Comparison of ENCODE assay signal across 7 mouse cellular contexts in the genomic region with DNA sequence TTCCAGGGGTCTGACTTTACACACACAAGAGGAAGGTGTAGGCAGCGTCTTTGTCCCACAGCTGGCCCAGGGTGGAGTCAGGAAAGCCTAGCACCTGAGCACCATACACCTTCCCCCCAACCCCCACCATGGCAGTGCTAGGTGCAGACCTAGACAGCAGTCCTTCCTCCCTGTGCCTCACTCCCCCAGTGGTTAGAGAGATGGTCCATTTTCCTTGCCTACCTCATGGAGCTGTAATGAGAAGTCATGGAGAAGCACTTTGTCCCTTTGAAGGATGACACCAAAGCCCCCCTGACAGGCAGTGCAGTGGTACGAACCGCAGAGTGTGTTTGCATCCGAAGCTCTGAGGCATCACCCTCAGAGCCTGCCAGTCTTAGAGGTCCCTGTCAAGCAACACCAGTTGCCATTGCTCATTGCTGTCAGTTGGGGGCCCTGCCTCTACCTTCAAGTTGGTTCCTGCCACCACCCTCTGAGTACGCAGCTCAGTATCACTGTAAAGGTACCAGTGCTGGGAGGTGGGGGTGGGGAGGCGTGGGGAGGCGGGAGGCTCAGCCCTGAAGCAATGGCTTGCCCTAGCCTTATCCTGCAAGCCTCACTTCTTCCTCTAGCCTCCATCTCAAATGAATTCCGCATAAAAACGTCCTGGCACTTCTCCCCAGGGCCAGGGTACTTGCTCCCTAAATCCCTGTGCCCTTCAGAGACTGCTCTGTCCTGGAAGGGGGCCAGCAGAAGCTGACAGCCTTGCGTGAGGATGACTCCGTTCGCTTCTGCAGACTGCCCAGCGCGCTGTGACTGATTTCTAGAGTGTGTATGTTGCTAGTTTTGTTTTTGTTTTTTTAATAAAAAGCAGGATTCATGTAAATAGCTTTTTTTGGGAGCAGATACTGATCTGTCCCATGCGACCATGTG. TPM values are rescaled to one million over a fixed set of nuclear protein-coding genes. Genes with fewer than 3 reads are reported as not detected.
DNase-seq lines count a peak whose midpoint lies in the region; ATAC-seq and TF ChIP-seq lines count a peak whose summit lies in the region.

No protein-coding gene starts in this region.

- no peak for TF ChIP-seq POLR2A in testis, adult 2 months (IDR thresholded peaks at IDR 0.05; ENCODE audit: control insufficient read depth, low read depth, low read length)
- no peak for TF ChIP-seq POLR2A in bone marrow, adult 2 months (IDR thresholded peaks at IDR 0.05; ENCODE audit: borderline replicate concordance, control insufficient read depth, low read depth, low read length)

- peak overlapping the region; percentile 96 for H3K4me3 ChIP-seq in testis, adult 2 months (ENCODE audit: control insufficient read depth, low read depth, low read length)
- H3K4me3 ChIP-seq in bone marrow, adult 2 months (replicated peaks; ENCODE audit: control insufficient read depth, low read depth, low read length) = peak overlapping the region; percentile 83
- peak overlapping the region; percentile 32 for H3K4me3 ChIP-seq in forebrain, embryonic 11.5 days (ENCODE audit: low read depth, low read length)
- H3K4me3 ChIP-seq in kidney, embryonic 14.5 days (ENCODE audit: low read length) = peak overlapping the region; percentile 50
- H3K4me3 ChIP-seq in stomach, embryonic 15.5 days (replicated peaks) = peak overlapping the region; percentile 47

- no peaks in the 10 kb centered on the region for H3K36me3 ChIP-seq in testis, adult 2 months (ENCODE audit: control insufficient read depth, insufficient read depth, low read length)
- H3K36me3 ChIP-seq in forebrain, embryonic 11.5 days (ENCODE audit: control insufficient read depth, insufficient read depth, low read length) = no peaks in the 10 kb centered on the region; the same call in 1 of the 2 replicates
- H3K36me3 ChIP-seq in kidney, embryonic 14.5 days (ENCODE audit: control insufficient read depth, insufficient read depth, low read length) = peaks cover 25% of the 10 kb centered on the region
- H3K36me3 ChIP-seq in stomach, embryonic 15.5 days = peaks cover 12% of the 10 kb centered on the region

- peak overlapping the region; percentile 95 for H3K27ac ChIP-seq in testis, adult 2 months (ENCODE audit: control insufficient read depth, insufficient read depth, low read depth, low read length)
- H3K27ac ChIP-seq in bone marrow, adult 2 months (ENCODE audit: control insufficient read depth, insufficient read depth, low read depth, low read length, poor library complexity) = no peak overlapping the region
- H3K27ac ChIP-seq in forebrain, embryonic 11.5 days (ENCODE audit: low read depth, low read length) = peak overlapping the region; percentile 68; the same call in 1 of the 2 replicates
- H3K27ac ChIP-seq in kidney, embryonic 14.5 days (ENCODE audit: low read depth, low read length) = peak overlapping the region; percentile 88
- H3K27ac ChIP-seq in stomach, embryonic 15.5 days = peak overlapping the region; percentile 90

- H3K27me3 ChIP-seq in testis, adult 2 months (ENCODE audit: control insufficient read depth, insufficient read depth, low read length) = no peaks in the 10 kb centered on the region
- no peaks in the 10 kb centered on the region for H3K27me3 ChIP-seq in forebrain, embryonic 11.5 days (ENCODE audit: control insufficient read depth, insufficient read depth, low read length)
- no peaks in the 10 kb centered on the region for H3K27me3 ChIP-seq in kidney, embryonic 14.5 days (ENCODE audit: control insufficient read depth, insufficient read depth, low read length)
- no peaks in the 10 kb centered on the region for H3K27me3 ChIP-seq in stomach, embryonic 15.5 days (replicated peaks)

- H3K4me1 ChIP-seq in testis, adult 2 months (ENCODE audit: control insufficient read depth, insufficient read depth, low read length) = peaks cover 18% of the 10 kb centered on the region
- H3K4me1 ChIP-seq in bone marrow, adult 2 months (ENCODE audit: control insufficient read depth, insufficient read depth, low read length) = 0 out of 2 replicates have a peak, but pooled peaks cover 1% of the 10 kb centered on the region
- peaks cover 12% of the 10 kb centered on the region for H3K4me1 ChIP-seq in forebrain, embryonic 11.5 days (replicated peaks; ENCODE audit: control insufficient read depth, insufficient read depth, low read length)
- peaks cover 17% of the 10 kb centered on the region for H3K4me1 ChIP-seq in kidney, embryonic 14.5 days (ENCODE audit: control insufficient read depth, insufficient read depth, low read length)
- H3K4me1 ChIP-seq in stomach, embryonic 15.5 days = peaks cover 19% of the 10 kb centered on the region

- WGBS in bone marrow, adult 2 months = 20% methylated on average over 15 of the region's 15 CpGs
- 11% methylated on average over 15 of the region's 15 CpGs for WGBS in forebrain, embryonic 11.5 days
- 9% methylated on average over 15 of the region's 15 CpGs for WGBS in kidney, embryonic 14.5 days
- WGBS in stomach, embryonic 15.5 days = 10% methylated on average over 15 of the region's 15 CpGs

- H3K9ac ChIP-seq in forebrain, embryonic 11.5 days (ENCODE audit: low read length) = peak overlapping the region; percentile 64
- H3K9ac ChIP-seq in kidney, embryonic 14.5 days (ENCODE audit: low read depth, low read length) = peak overlapping the region; percentile 67
- 0 out of 2 replicates have a peak overlapping the region, but pooled peaks have one; percentile 10 for H3K9ac ChIP-seq in stomach, embryonic 15.5 days

- no peak for TF ChIP-seq CTCF in testis, adult 2 months (IDR thresholded peaks at IDR 0.05; ENCODE audit: control insufficient read depth, insufficient read depth, insufficient replicate concordance, low read depth, low read length)
- no peak for TF ChIP-seq CTCF in bone marrow, adult 2 months (IDR thresholded peaks at IDR 0.05; ENCODE audit: control insufficient read depth, insufficient read depth, low read length)

- peak; percentile 14; the same call in 1 of the 2 replicates for ATAC-seq in forebrain, embryonic 11.5 days (replicated peaks; ENCODE audit: low FRiP score)
- peak; percentile 26 for ATAC-seq in kidney, embryonic 14.5 days (ENCODE audit: low FRiP score, low TSS enrichment)
- peak; percentile 38; the same call in 1 of the 2 replicates for ATAC-seq in megakaryocyte-erythroid progenitor cell, adult 5-6 weeks (replicated peaks; ENCODE audit: low FRiP score, low TSS enrichment, poor library complexity, severe bottlenecking)
- ATAC-seq in stomach, embryonic 15.5 days (ENCODE audit: insufficient read depth, low FRiP score, low read depth) = peak; percentile 28; the same call in 1 of the 2 replicates

- DNase-seq in testis, postnatal 14 days (ENCODE audit: low spot score) = no peak
- no peak for DNase-seq in forebrain, embryonic 11.5 days (ENCODE audit: low spot score)

- H3K9me3 ChIP-seq in forebrain, embryonic 11.5 days (ENCODE audit: control insufficient read depth, low read length) = no peaks in the 10 kb centered on the region
- H3K9me3 ChIP-seq in kidney, embryonic 14.5 days (ENCODE audit: control insufficient read depth, low read length) = no peaks in the 10 kb centered on the region
- H3K9me3 ChIP-seq in stomach, embryonic 15.5 days = no peaks in the 10 kb centered on the region

- H3K4me2 ChIP-seq in forebrain, embryonic 11.5 days (ENCODE audit: low read depth, low read length, severe bottlenecking) = peak overlapping the region; percentile 70
- peak overlapping the region; percentile 95 for H3K4me2 ChIP-seq in kidney, embryonic 14.5 days (replicated peaks; ENCODE audit: low read depth, low read length)
- H3K4me2 ChIP-seq in stomach, embryonic 15.5 days = peak overlapping the region; percentile 91

RNA-seq across cellular contexts. Expression of gene Tex22, which starts 0.6 kb away (rescaled TPM):
- polyA plus RNA-seq in testis, adult 2 months (2012; rRNA removed) = 451 and 544 TPM in 2 replicates
- 1.3 and 3.0 TPM in 2 replicates for polyA plus RNA-seq in bone marrow, adult 2 months (2011; ENCODE audit: insufficient read depth, insufficient read length, low replicate concordance, missing spikeins)
- not detected in 2 replicates for polyA plus RNA-seq in forebrain, embryonic 11.5 days (2014; fragmentation: Nextera tagmentation; extraction: Ambion mirVana)
- not detected in 2 replicates for polyA plus RNA-seq in kidney, embryonic 14.5 days (2014; fragmentation: Nextera tagmentation; extraction: Ambion mirVana)
- 2.6 TPM in 1 of 2 replicates, not detected in the other for total RNA-seq in megakaryocyte-erythroid progenitor cell, adult 5-6 weeks (2014; fragmentation: Nextera tagmentation)
- not detected in 2 replicates for total RNA-seq in megakaryocyte-erythroid progenitor cell, adult 5-6 weeks (2017)
- not detected in 2 replicates for polyA plus RNA-seq in stomach, embryonic 15.5 days (2015; fragmentation: Nextera tagmentation; extraction: Ambion mirVana)

RNA-seq across cellular contexts. Expression of gene Mta1, which starts 24.4 kb away (rescaled TPM):
- 57.9 and 63.9 TPM in 2 replicates for polyA plus RNA-seq in testis, adult 2 months (2012; rRNA removed)
- polyA plus RNA-seq in bone marrow, adult 2 months (2011; ENCODE audit: insufficient read depth, insufficient read length, low replicate concordance, missing spikeins) = 17.9 and 20.9 TPM in 2 replicates
- 25.3 and 27.7 TPM in 2 replicates for polyA plus RNA-seq in forebrain, embryonic 11.5 days (2014; fragmentation: Nextera tagmentation; extraction: Ambion mirVana)
- polyA plus RNA-seq in kidney, embryonic 14.5 days (2014; fragmentation: Nextera tagmentation; extraction: Ambion mirVana) = 23.0 and 26.2 TPM in 2 replicates
- total RNA-seq in megakaryocyte-erythroid progenitor cell, adult 5-6 weeks (2014; fragmentation: Nextera tagmentation) = 131 and 142 TPM in 2 replicates
- 30.7 and 54.1 TPM in 2 replicates for total RNA-seq in megakaryocyte-erythroid progenitor cell, adult 5-6 weeks (2017)
- polyA plus RNA-seq in stomach, embryonic 15.5 days (2015; fragmentation: Nextera tagmentation; extraction: Ambion mirVana) = 11.2 and 12.2 TPM in 2 replicates

RNA-seq across cellular contexts. Expression of gene Pacs2, which starts 59.4 kb away (rescaled TPM):
- 216 and 228 TPM in 2 replicates for polyA plus RNA-seq in testis, adult 2 months (2012; rRNA removed)
- 25.9 and 33.7 TPM in 2 replicates for polyA plus RNA-seq in bone marrow, adult 2 months (2011; ENCODE audit: insufficient read depth, insufficient read length, low replicate concordance, missing spikeins)
- 24.7 and 25.6 TPM in 2 replicates for polyA plus RNA-seq in forebrain, embryonic 11.5 days (2014; fragmentation: Nextera tagmentation; extraction: Ambion mirVana)
- 12.6 and 14.6 TPM in 2 replicates for polyA plus RNA-seq in kidney, embryonic 14.5 days (2014; fragmentation: Nextera tagmentation; extraction: Ambion mirVana)
- 31.6 and 33.3 TPM in 2 replicates for total RNA-seq in megakaryocyte-erythroid progenitor cell, adult 5-6 weeks (2014; fragmentation: Nextera tagmentation)
- total RNA-seq in megakaryocyte-erythroid progenitor cell, adult 5-6 weeks (2017) = 9.4 and 10.0 TPM in 2 replicates
- 12.1 and 13.7 TPM in 2 replicates for polyA plus RNA-seq in stomach, embryonic 15.5 days (2015; fragmentation: Nextera tagmentation; extraction: Ambion mirVana)

Comparison
In these comparisons a context has a peak if more than half of its experiments do, and no peak if none do; other contexts are left out.
1. H3K4me3 ChIP-seq: peak in every context shown above with its lines; median percentile 96 in testis, adult 2 months; 83 in bone marrow, adult 2 months; 50 in kidney, embryonic 14.5 days; 47 in stomach, embryonic 15.5 days; 32 in forebrain, embryonic 11.5 days.
2. H3K9ac ChIP-seq: peak in every context shown above with its lines; median percentile 67 in kidney, embryonic 14.5 days; 64 in forebrain, embryonic 11.5 days; 10 in stomach, embryonic 15.5 days.
3. RNA of gene Tex22, which starts 0.6 kb away (polyA plus RNA-seq): 451 to 544 TPM in testis, adult 2 months; 1.3 to 3.0 TPM in bone marrow, adult 2 months, not detected in forebrain, embryonic 11.5 days, not detected in stomach, embryonic 15.5 days and not detected in kidney, embryonic 14.5 days; every median in the first group is over 100 times any median in the second.
4. Peak in every context shown above with its lines, with median percentiles within 50 percentile points of each other: ATAC-seq and H3K4me2 ChIP-seq.